Mouse (Mus musculus) ES-Bruce4 (cell line): ENCODE data around the gene Szrd1. TPM values are rescaled to one million over a fixed set of nuclear protein-coding genes. Genes with fewer than 3 reads are reported as not detected.

Experiments
- H3K27ac ChIP-seq: 2 replicates; pipeline ENCODE4 v1.5.1; 2012; ENCODE audit warnings: low read length, inconsistent platforms; ENCODE audit not compliant: insufficient read depth
- H3K27me3 ChIP-seq: 2 replicates; pipeline ENCODE4 v1.6.1; 2012; ENCODE audit warnings: mild to moderate bottlenecking, low read length, inconsistent platforms; ENCODE audit not compliant: control insufficient read depth, poor library complexity, insufficient read depth, severe bottlenecking
- H3K36me3 ChIP-seq: 2 replicates; pipeline ENCODE4 v1.6.1; 2012; ENCODE audit warnings: inconsistent platforms, mild to moderate bottlenecking, low read length, moderate library complexity; ENCODE audit not compliant: control insufficient read depth, poor library complexity, insufficient read depth, severe bottlenecking
- H3K4me1 ChIP-seq: one replicate; pipeline ENCODE4 v1.8.1; 2011; ENCODE audit warnings: low read length; ENCODE audit not compliant: control insufficient read depth, insufficient read depth
- H3K4me3 ChIP-seq: 2 replicates; pipeline ENCODE4 v1.5.1; 2011; ENCODE audit warnings: low read depth, mild to moderate bottlenecking, low read length
- H3K9ac ChIP-seq: 2 replicates; pipeline ENCODE4 v1.6.1; 2012; ENCODE audit warnings: low read depth, mild to moderate bottlenecking, inconsistent platforms; ENCODE audit not compliant: poor library complexity, severe bottlenecking
- H3K9me3 ChIP-seq: replicated peaks from 2 replicates; pipeline ENCODE4 v1.6.1; 2012; ENCODE audit warnings: mild to moderate bottlenecking, low read length, inconsistent platforms; ENCODE audit not compliant: control insufficient read depth, poor library complexity, insufficient read depth, severe bottlenecking
- CTCF ChIP-seq: IDR thresholded peaks from one replicate; pipeline ENCODE4 v1.8.1; 2011; ENCODE audit warnings: low read depth, low read length
- EP300 ChIP-seq: IDR thresholded peaks from 2 replicates; pipeline ENCODE4 v1.6.1; 2011; ENCODE audit warnings: low read depth, low read length; ENCODE audit not compliant: insufficient read depth
- POLR2A ChIP-seq: IDR thresholded peaks from one replicate; pipeline ENCODE4 v1.8.1; 2011; ENCODE audit warnings: low read length; ENCODE audit not compliant: insufficient read depth
- polyA plus RNA-seq: library from polyadenylated mRNA; stranded (reverse); fragments of >200 nt; gene quantifications from 2 replicates; pipeline ENCODE4 v1.2.4, GENCODE M21; 2011; ENCODE audit warnings: low read depth; ENCODE audit not compliant: missing spikeins, insufficient read depth, insufficient read length

Gene Szrd1
- polyA plus RNA-seq, 1 experiment: 122 TPM

GRCm38 (mm10) chr4:141065123-141065522, 74.5 kb downstream of the Szrd1 start:
- H3K9me3 ChIP-seq: no peaks in the 10 kb centered on the region
- no peak overlapping the region for H3K9ac ChIP-seq
- H3K4me3 ChIP-seq: no peak overlapping the region
- TF ChIP-seq EP300: peak; percentile 38; the same call in 1 of the 2 replicates
- TF ChIP-seq CTCF: peak; percentile 100
- TF ChIP-seq POLR2A: no peak
- H3K36me3 ChIP-seq: peaks cover 8% of the 10 kb centered on the region
- H3K4me1 ChIP-seq: no peaks in the 10 kb centered on the region
- H3K27me3 ChIP-seq: no peaks in the 10 kb centered on the region
- no peak overlapping the region for H3K27ac ChIP-seq

DNA sequence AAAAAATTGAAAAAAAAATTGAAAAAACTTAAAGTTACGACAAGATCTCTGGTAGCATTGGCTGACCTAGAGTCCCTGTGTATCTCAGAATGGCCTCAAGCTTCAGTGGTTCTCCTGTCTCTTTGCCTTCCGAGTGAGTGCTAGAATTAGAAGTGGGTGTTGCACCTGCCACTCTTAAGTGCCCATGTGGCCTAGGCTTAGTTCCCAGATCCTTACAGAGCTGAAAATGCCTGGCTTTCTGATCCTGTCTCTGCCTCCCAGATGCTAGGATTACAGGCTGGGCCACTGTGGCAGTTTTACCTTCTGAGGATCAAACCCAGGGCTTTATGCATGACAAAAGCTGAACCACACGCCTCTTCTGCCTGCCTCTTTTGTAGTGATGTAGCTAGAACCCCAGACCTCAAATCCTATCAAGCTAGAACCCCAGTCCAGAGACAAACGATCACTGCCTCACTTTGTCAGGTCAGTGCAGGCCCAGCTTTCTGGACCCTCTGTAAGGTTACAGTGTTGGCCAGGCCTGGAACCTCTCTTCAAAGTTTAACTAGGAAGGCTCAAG, 75.4 kb downstream of the Szrd1 start:
- no peak for TF ChIP-seq POLR2A
- no peak for TF ChIP-seq CTCF
- TF ChIP-seq EP300: no peak
- Histone ChIP-seq H3K9me3 (no peaks in the 10 kb centered on the region), H3K9ac (no peak overlapping the region), H3K36me3 (peaks cover 8% of the 10 kb centered on the region), H3K27me3 (no peaks in the 10 kb centered on the region), H3K27ac (no peak overlapping the region), H3K4me3 (no peak overlapping the region), H3K4me1 (no peaks in the 10 kb centered on the region)

Other genes starting within 250 kb of the Szrd1 start
- gene Padi2, start 233.4 kb downstream of the Szrd1 start, polyA plus RNA-seq: 6.3 TPM in 2 replicates
- gene Sdhb, start 178.6 kb downstream of the Szrd1 start, polyA plus RNA-seq: 99.6 and 103 TPM in 2 replicates
- gene Atp13a2, start 152.9 kb downstream of the Szrd1 start, polyA plus RNA-seq: 16.8 and 17.0 TPM in 2 replicates
- 4.5 and 5.2 TPM in 2 replicates for gene Mfap2, start 129.4 kb downstream of the Szrd1 start, polyA plus RNA-seq
- 35.0 TPM in 2 replicates for gene Crocc, start 79.2 kb downstream of the Szrd1 start, polyA plus RNA-seq
- 27.7 and 34.6 TPM in 2 replicates for gene Necap2, start 61.4 kb downstream of the Szrd1 start, polyA plus RNA-seq
- gene Spata21, start 51.4 kb downstream of the Szrd1 start, polyA plus RNA-seq: 0.67 TPM in 1 of 2 replicates, not detected in the other
- gene Fbxo42, start 8.1 kb upstream of the Szrd1 start, polyA plus RNA-seq: 24.6 and 31.8 TPM in 2 replicates
- gene Rsg1, start 74.2 kb upstream of the Szrd1 start, polyA plus RNA-seq: 1.6 and 2.8 TPM in 2 replicates
- 7.5 and 8.3 TPM in 2 replicates for gene Arhgef19, start 99.7 kb upstream of the Szrd1 start, polyA plus RNA-seq
- 44.7 and 51.3 TPM in 2 replicates for gene Epha2, start 161.5 kb upstream of the Szrd1 start, polyA plus RNA-seq
- 3.0 and 3.6 TPM in 2 replicates for gene Fam131c, start 228.4 kb upstream of the Szrd1 start, polyA plus RNA-seq